Mouse (Mus musculus) activated CD4-positive, CD25-positive, alpha-beta regulatory T cell, adult 9 weeks (primary cell): ENCODE measurements around the gene Slc25a12. TPM values are rescaled to one million over a fixed set of nuclear protein-coding genes. Genes with fewer than 3 reads are reported as not detected.

Source experiments
- polyA plus RNA-seq: library from polyadenylated mRNA; unstranded; fragments of 100-300 nt; shearing (Covaris generic); gene quantifications from one replicate; pipeline ENCODE4 v1.2.1, GENCODE M21; 2017

Gene Slc25a12
- polyA plus RNA-seq, result 104 TPM

DNA sequence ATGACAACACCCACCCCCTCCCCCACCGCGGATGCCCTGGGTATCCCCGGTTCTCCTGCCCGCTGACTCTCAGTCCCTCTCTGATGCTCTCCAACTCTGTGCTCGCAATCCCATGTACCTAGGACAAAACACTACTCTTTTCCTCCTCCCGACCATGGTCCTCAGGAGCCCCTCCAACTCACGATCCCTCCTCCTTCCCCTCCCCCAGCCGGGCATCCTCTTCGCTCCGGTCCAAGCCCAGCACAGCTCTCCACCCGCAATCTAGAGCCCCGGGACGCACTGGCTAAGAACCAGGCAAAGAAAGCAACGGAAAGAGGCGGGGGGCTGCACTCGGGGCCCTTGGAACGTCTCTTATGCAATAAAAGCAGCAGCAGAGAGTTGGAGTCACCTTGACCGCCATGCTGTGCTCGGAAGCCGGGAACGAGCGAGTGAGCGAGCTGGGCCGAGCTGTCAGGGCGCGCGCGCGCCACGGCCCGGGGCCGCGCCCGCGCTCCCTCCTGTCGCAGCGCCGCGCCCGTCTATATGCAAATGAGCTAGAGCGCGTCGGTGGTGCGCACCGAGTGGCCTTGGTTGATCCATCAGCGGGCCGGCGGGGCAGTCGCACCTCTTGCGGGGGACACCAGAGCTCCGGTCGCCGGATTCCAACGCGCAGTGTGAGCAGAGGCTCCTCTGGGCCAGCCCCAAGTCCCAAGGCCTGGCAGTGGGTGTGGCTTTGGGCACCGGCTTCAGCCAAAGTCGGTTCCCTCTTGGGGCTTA is at the start of gene Slc25a12:
Gene Slc25a12, minus strand, starts transcription at position 625 of the 756 bp plus-strand sequence.

DNA sequence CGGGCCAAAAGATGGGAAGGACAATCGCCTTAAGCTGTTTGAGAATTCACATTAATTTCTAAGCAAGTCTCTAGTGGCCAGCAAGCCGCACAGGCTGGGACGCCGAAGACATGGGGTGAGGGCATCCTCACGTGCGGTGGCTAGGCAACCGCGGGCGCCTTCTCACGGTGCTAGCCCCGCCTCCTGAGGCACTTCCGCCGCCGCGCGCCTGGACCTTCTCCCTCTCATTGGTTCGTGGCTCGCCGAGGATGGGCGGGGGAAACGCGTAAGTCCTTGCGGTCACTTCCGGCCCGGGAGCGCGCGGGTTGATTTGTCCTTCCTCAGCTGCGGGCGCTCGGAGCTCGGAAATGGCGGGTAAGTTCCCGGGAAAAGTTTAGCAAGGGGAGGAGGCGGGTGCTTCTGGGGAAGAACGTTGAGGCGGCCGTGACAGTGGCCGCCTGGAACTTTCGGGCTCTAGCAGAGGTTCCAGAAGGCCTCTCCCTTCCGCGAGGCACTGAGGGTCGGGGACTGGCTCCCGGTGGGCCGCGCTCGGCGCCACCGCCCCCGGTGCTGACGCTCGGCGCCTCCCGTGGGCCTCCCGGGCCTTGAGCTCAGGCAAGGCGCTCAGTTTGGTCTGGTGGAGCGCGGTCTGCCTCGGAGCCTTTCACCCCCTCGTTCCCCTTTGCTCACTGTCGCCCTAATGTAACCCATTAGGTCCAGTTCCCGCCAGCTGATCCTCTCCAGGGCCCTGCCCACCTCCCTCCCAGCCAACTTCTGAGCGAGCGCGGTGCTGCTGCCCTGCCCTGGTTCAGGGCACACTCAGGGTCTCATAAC is 21.6 kb upstream of the Slc25a12 start, which contains the start of gene Hat1:
Gene Hat1, plus strand, starts transcription at position 8 of the 813 bp plus-strand sequence.

Other genes with a start within 250 kb of the Slc25a12 start
- 0.27 TPM for gene Cybrd1, start 249.8 kb downstream of the Slc25a12 start, polyA plus RNA-seq
- gene Dync1i2, start 156.0 kb downstream of the Slc25a12 start, polyA plus RNA-seq, result 44.5 TPM
- gene Hat1, start 21.2 kb upstream of the Slc25a12 start, polyA plus RNA-seq, result 72.9 TPM
- gene Metap1d, start 85.5 kb upstream of the Slc25a12 start, polyA plus RNA-seq, result 27.7 TPM
- gene Dlx1, start 160.4 kb upstream of the Slc25a12 start, polyA plus RNA-seq, result not detected
- not detected for gene Dlx2, start 179.0 kb upstream of the Slc25a12 start, polyA plus RNA-seq